Mouse (Mus musculus): Measurements from ENCODE around the gene Rb1. TPM values are rescaled to one million over a fixed set of nuclear protein-coding genes. Genes with fewer than 3 reads are reported as not detected.

The Rb1 gene
- polyA plus RNA-seq, 1 experiment from 2014 or later = 41.4 TPM

DNA sequence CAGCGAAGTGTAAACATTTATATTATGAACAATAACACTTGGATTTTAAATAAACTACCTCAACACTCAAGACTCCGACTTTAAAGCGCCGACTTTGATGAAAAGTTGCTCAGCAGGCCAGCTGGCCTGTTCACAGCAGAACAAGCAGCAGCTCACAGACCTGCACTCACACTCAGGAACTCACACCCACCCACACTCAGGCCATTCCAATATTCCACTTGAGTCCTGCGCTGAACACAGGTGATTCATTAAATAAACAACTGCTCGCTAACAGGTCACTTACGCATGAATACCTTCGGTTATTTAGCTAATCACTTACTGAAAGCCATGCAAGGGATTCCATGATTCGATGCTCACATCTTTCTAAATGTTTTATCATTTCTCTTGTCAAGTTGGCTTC is 63.4 kb downstream of the Rb1 start:
- 95% methylated on average over 9 of the region's 9 CpGs for WGBS
- H3K4me3 ChIP-seq (ENCODE audit: low read depth, low read length) = no peak overlapping the region
- no peak for ATAC-seq (ENCODE audit: low FRiP score)

DNA sequence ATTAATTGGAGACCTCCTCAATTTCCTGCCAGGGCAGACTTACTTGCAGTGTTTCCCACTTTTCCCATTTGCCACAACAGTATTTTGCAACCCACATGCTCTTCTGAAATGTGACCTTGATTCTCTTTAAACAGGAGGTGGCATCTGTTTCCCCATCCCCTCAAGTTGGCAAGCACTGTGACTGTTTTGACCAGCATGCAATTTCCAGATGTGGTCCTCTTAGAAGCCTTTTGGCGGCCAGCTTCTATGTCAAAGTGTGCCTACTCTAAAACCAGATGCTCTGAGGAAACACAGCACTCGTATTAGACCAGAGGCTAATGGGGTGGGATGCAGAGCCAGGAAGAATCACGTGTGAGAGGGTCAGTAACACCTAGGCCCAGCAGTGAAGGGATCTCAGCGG is 67.4 kb downstream of the Rb1 start:
- 72% methylated on average over 4 of the region's 4 CpGs for WGBS
- no peak overlapping the region for H3K4me2 ChIP-seq
- H3K27ac ChIP-seq (ENCODE audit: low read depth, low read length) = no peak overlapping the region
- H3K4me3 ChIP-seq (ENCODE audit: low read depth, low read length) = no peak overlapping the region
- no peaks in the 10 kb centered on the region for H3K27me3 ChIP-seq (ENCODE audit: control insufficient read depth, insufficient read depth, low read length)
- no peaks in the 10 kb centered on the region for H3K9me3 ChIP-seq (ENCODE audit: control insufficient read depth, low read length)
- no peaks in the 10 kb centered on the region for H3K36me3 ChIP-seq (ENCODE audit: control insufficient read depth, insufficient read depth, low read length)
- ATAC-seq (ENCODE audit: low FRiP score) (no peak), DNase-seq (ENCODE audit: low spot score, missing footprints) (no peak)
- H3K9ac ChIP-seq (ENCODE audit: low read length) = no peak overlapping the region
- peaks cover 3% of the 10 kb centered on the region; the same call in 1 of the 2 replicates for H3K4me1 ChIP-seq (ENCODE audit: control insufficient read depth, insufficient read depth, low read length)

More for the DNA sequence above, 63.4 kb downstream of the Rb1 start:
- no peak for DNase-seq (ENCODE audit: low spot score, missing footprints)
- Histone ChIP-seq H3K9ac (ENCODE audit: low read length) (no peak overlapping the region), H3K9me3 (ENCODE audit: control insufficient read depth, low read length) (peaks cover 3% of the 10 kb centered on the region; the same call in 1 of the 2 replicates), H3K27me3 (ENCODE audit: control insufficient read depth, insufficient read depth, low read length) (no peaks in the 10 kb centered on the region), H3K27ac (ENCODE audit: low read depth, low read length) (no peak overlapping the region), H3K36me3 (ENCODE audit: control insufficient read depth, insufficient read depth, low read length) (peaks cover 4% of the 10 kb centered on the region; the same call in 1 of the 2 replicates), H3K4me2 (no peak overlapping the region), H3K4me1 (ENCODE audit: control insufficient read depth, insufficient read depth, low read length) (no peaks in the 10 kb centered on the region)

DNA sequence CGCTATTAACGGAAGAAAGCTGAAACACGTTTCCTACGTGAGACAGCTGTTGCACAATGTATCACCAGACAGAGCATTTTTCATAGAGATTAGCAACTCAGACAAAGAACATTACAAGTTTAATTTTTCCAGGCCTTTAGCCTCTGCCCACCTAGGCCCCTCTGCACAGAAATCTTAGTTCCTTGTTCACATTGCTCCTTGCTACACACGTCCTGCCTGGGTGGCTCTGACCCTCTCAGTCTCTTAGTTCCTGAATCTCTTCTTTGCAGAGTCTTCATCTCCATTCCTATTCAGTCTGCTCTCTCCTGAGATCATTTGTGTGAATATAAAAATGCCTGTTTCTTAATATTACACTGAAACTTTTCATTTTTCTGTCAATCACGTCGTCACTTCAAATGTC is 68.3 kb downstream of the Rb1 start:
- Histone ChIP-seq H3K27ac (ENCODE audit: low read depth, low read length) (no peak overlapping the region), H3K9me3 (ENCODE audit: control insufficient read depth, low read length) (no peaks in the 10 kb centered on the region), H3K9ac (ENCODE audit: low read length) (no peak overlapping the region), H3K4me1 (ENCODE audit: control insufficient read depth, insufficient read depth, low read length) (peaks cover 3% of the 10 kb centered on the region; the same call in 1 of the 2 replicates), H3K4me3 (ENCODE audit: low read depth, low read length) (no peak overlapping the region), H3K27me3 (ENCODE audit: control insufficient read depth, insufficient read depth, low read length) (no peaks in the 10 kb centered on the region), H3K36me3 (ENCODE audit: control insufficient read depth, insufficient read depth, low read length) (no peaks in the 10 kb centered on the region), H3K4me2 (no peak overlapping the region)
- DNase-seq (ENCODE audit: low spot score, missing footprints) (no peak), ATAC-seq (ENCODE audit: low FRiP score) (no peak)
- 87% methylated on average over 7 of the region's 7 CpGs for WGBS

DNA sequence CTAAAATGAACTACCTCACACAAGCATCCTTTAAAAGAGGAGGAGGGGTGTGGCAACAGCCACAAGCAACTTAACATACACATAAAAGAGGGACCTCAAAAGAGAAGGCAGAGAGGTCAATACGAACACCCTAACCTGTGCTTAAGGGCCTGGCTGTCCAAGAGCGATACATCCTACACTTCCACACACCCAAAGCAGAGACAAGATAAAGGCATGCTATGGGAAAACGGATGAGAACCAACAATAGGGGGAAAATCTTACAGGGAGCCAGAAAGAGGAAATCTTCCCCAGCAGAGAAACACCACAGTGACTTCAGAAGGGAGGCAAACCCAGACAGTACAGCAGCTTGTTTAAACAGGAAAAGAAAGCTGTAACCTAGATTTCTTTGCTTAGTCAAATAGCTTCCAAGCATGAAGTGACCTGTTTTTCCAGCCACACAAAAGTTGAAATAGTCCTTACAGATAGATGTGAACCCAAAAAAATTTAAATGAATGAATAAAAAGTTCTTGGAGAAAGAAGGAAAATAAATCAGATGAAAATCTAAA is 70.1 kb downstream of the Rb1 start:
- ATAC-seq (ENCODE audit: low FRiP score) = no peak
- no peaks in the 10 kb centered on the region for H3K27me3 ChIP-seq (ENCODE audit: control insufficient read depth, insufficient read depth, low read length)
- WGBS = 70% methylated on average over 3 of the region's 3 CpGs

DNA sequence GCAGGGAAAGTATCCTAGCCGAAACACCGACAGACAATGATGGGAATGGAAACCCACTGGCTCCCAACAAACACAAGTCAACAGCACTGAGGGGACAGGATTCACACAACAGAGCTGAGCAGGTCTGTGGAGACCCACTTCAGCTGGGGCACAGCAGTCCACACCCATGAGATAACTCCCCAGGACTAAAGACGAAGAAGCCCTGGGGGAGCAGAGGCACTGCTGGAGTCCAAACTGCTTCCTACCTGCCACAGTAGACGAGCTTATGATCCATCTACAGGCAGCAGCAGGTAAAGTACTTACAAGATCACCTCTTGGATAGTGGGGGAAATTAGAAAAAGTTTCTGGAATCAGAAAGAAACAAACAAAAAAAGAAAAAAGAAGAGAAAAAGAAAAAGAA is 71.2 kb downstream of the Rb1 start:
- Histone ChIP-seq H3K36me3 (ENCODE audit: control insufficient read depth, insufficient read depth, low read length) (no peaks in the 10 kb centered on the region), H3K4me2 (no peak overlapping the region), H3K4me1 (ENCODE audit: control insufficient read depth, insufficient read depth, low read length) (peaks cover 3% of the 10 kb centered on the region; the same call in 1 of the 2 replicates), H3K27me3 (ENCODE audit: control insufficient read depth, insufficient read depth, low read length) (no peaks in the 10 kb centered on the region), H3K27ac (ENCODE audit: low read depth, low read length) (no peak overlapping the region), H3K9me3 (ENCODE audit: control insufficient read depth, low read length) (no peaks in the 10 kb centered on the region), H3K4me3 (ENCODE audit: low read depth, low read length) (no peak overlapping the region), H3K9ac (ENCODE audit: low read length) (no peak overlapping the region)
- no peak for ATAC-seq (ENCODE audit: low FRiP score)
- DNase-seq (ENCODE audit: low spot score, missing footprints) = no peak
- 71% methylated on average over 4 of the region's 4 CpGs for WGBS

More for the DNA sequence above, 70.1 kb downstream of the Rb1 start:
- peaks cover 3% of the 10 kb centered on the region; the same call in 1 of the 2 replicates for H3K4me1 ChIP-seq (ENCODE audit: control insufficient read depth, insufficient read depth, low read length)
- no peak overlapping the region for H3K4me3 ChIP-seq (ENCODE audit: low read depth, low read length)
- no peak overlapping the region for H3K27ac ChIP-seq (ENCODE audit: low read depth, low read length)
- H3K9ac ChIP-seq (ENCODE audit: low read length) = no peak overlapping the region
- H3K36me3 ChIP-seq (ENCODE audit: control insufficient read depth, insufficient read depth, low read length) = no peaks in the 10 kb centered on the region
- no peak overlapping the region for H3K4me2 ChIP-seq
- no peak for DNase-seq (ENCODE audit: low spot score, missing footprints)
- no peaks in the 10 kb centered on the region for H3K9me3 ChIP-seq (ENCODE audit: control insufficient read depth, low read length)

DNA sequence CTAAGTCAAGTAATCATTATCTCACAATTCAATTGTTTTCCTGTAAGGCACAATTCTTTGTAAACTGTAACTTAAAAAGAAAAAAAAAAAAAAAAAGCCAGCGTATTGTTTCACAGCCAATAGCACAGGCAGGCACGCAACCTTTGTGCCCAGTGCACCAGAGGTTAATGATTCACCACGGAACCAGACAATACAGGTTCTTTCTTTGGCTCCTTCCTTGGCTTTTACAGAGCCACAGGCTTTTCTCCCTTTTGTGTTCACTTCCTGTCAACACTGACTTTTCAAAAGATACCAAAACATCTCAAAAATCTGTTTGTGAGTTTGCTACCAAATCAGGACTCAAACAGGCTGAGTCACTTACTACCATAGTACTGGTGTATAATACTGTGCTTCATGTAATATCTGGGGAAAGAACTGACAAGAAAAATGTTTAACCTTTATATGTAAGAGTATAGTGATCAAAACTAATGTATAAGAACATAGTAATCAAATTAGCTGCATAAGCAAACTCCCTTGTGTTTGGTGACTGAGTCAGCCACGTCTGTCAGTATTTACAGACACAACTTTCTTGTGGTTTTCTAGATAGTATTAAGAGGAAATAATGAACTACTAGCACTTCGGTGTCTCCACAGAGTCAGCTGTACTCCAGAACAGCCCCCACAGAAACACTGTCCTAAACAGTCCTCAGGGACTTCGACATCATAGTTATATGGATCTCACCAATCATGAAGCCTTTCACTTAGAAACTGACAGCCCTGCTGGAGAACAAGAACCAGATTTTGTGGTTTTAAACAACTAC is 72.0 kb downstream of the Rb1 start:
- no peak overlapping the region for H3K27ac ChIP-seq (ENCODE audit: low read depth, low read length)
- H3K27me3 ChIP-seq (ENCODE audit: control insufficient read depth, insufficient read depth, low read length) = no peaks in the 10 kb centered on the region
- no peak overlapping the region for H3K4me2 ChIP-seq
- no peaks in the 10 kb centered on the region for H3K36me3 ChIP-seq (ENCODE audit: control insufficient read depth, insufficient read depth, low read length)
- peaks cover 3% of the 10 kb centered on the region; the same call in 1 of the 2 replicates for H3K4me1 ChIP-seq (ENCODE audit: control insufficient read depth, insufficient read depth, low read length)
- H3K4me3 ChIP-seq (ENCODE audit: low read depth, low read length) = no peak overlapping the region
- 49% methylated on average over 6 of the region's 6 CpGs for WGBS
- no peak overlapping the region for H3K9ac ChIP-seq (ENCODE audit: low read length)
- DNase-seq (ENCODE audit: low spot score, missing footprints) (no peak), ATAC-seq (ENCODE audit: low FRiP score) (0 out of 2 replicates have a peak, but pooled peaks have one; percentile 42)
- H3K9me3 ChIP-seq (ENCODE audit: control insufficient read depth, low read length) = no peaks in the 10 kb centered on the region

DNA sequence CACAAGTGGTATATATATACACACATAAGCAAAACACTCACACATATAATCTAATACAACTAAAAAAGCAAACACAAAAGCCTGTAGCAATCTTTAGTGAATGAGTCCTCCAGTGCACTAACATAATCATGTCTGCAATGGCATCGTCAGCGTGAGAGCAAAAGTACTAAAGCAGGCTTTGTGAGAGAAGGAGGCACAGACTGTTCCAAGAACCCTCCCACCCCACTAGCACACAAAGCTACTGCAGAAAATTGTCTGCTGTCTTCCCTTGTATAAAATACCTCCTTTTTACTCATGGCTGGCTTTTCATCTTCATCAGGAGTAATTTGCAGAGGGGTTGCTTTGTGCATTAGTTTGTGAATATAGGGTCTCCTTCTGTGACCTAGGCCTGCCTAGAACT is 73.3 kb downstream of the Rb1 start:
- Histone ChIP-seq H3K4me3 (ENCODE audit: low read depth, low read length) (no peak overlapping the region), H3K4me2 (no peak overlapping the region), H3K27ac (ENCODE audit: low read depth, low read length) (no peak overlapping the region), H3K27me3 (ENCODE audit: control insufficient read depth, insufficient read depth, low read length) (no peaks in the 10 kb centered on the region), H3K9ac (ENCODE audit: low read length) (no peak overlapping the region), H3K9me3 (ENCODE audit: control insufficient read depth, low read length) (no peaks in the 10 kb centered on the region), H3K4me1 (ENCODE audit: control insufficient read depth, insufficient read depth, low read length) (peaks cover 3% of the 10 kb centered on the region; the same call in 1 of the 2 replicates), H3K36me3 (ENCODE audit: control insufficient read depth, insufficient read depth, low read length) (no peaks in the 10 kb centered on the region)
- DNase-seq (ENCODE audit: low spot score, missing footprints) (no peak), ATAC-seq (ENCODE audit: low FRiP score) (no peak)
- 71% methylated on average over 2 of the region's 2 CpGs for WGBS

DNA sequence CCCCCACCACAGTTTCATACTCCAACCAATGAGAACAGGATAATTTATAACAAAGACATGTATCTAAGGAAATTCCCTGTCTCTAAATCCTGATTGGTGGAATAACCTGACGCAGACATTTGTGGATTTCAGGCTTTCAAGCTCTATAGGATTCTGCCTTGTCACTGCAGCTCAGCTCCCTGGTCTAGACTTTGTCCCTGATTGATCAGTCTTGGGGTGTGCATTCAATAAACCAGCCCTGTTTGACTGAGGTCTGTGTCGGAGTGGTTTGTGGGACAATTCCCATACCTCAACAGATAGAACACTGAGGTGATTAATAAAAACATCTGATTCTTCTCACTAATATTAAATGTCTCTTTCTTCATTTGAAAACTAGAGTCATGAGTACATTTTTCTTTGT is 75.6 kb downstream of the Rb1 start:
- H3K9me3 ChIP-seq (ENCODE audit: control insufficient read depth, low read length) = no peaks in the 10 kb centered on the region
- 97% methylated on average over 2 of the region's 2 CpGs for WGBS

DNA sequence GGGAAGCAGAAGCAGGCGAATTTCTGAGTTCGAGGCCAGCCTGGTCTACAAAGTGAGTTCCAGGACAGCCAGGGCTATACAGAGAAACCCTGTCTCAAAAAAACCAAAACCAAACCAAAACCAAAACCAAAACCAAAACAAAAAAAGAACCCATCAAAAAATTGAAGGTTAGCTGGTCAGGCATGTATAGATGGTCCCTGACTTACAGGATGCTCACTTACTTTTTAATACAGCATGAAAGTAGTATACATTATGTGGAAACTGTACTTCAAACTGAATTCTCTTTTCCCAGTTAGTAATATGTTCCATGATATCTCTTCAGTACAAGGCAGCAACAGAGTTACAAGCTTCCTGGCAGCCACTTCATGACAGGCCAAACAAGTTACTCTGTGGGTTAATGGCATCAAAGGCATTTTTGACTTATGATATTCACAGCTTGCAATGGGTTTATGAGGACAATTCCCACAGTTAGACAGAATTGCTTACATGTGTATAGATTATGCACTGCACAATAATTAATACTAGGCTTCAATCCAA is 81.5 kb downstream of the Rb1 start:
- H3K4me1 ChIP-seq (ENCODE audit: control insufficient read depth, insufficient read depth, low read length) = no peaks in the 10 kb centered on the region

More for the DNA sequence above, 75.6 kb downstream of the Rb1 start:
- no peaks in the 10 kb centered on the region for H3K36me3 ChIP-seq (ENCODE audit: control insufficient read depth, insufficient read depth, low read length)
- no peaks in the 10 kb centered on the region for H3K27me3 ChIP-seq (ENCODE audit: control insufficient read depth, insufficient read depth, low read length)
- no peak for ATAC-seq (ENCODE audit: low FRiP score)
- no peak overlapping the region for H3K9ac ChIP-seq (ENCODE audit: low read length)
- peaks cover 3% of the 10 kb centered on the region; the same call in 1 of the 2 replicates for H3K4me1 ChIP-seq (ENCODE audit: control insufficient read depth, insufficient read depth, low read length)
- no peak for DNase-seq (ENCODE audit: low spot score, missing footprints)
- H3K4me3 ChIP-seq (ENCODE audit: low read depth, low read length) = no peak overlapping the region
- H3K27ac ChIP-seq (ENCODE audit: low read depth, low read length) = no peak overlapping the region
- no peak overlapping the region for H3K4me2 ChIP-seq

More for the DNA sequence above, 81.5 kb downstream of the Rb1 start:
- 100% methylated on average over 2 of the region's 2 CpGs for WGBS
- Histone ChIP-seq H3K27ac (ENCODE audit: low read depth, low read length) (no peak overlapping the region), H3K9me3 (ENCODE audit: control insufficient read depth, low read length) (no peaks in the 10 kb centered on the region), H3K9ac (ENCODE audit: low read length) (no peak overlapping the region), H3K27me3 (ENCODE audit: control insufficient read depth, insufficient read depth, low read length) (no peaks in the 10 kb centered on the region), H3K36me3 (ENCODE audit: control insufficient read depth, insufficient read depth, low read length) (no peaks in the 10 kb centered on the region), H3K4me3 (ENCODE audit: low read depth, low read length) (no peak overlapping the region), H3K4me2 (no peak overlapping the region)
- DNase-seq (ENCODE audit: low spot score, missing footprints) (no peak), ATAC-seq (ENCODE audit: low FRiP score) (no peak)
